Mouse (Mus musculus): ENCODE measurements at regions not wholly inside any gene's neighbourhood (a gene's known extent, or its start where the extent isn't known, plus 50 kb on each side); places are given as distances from the start of the nearest gene placed in this dataset.

DNA sequence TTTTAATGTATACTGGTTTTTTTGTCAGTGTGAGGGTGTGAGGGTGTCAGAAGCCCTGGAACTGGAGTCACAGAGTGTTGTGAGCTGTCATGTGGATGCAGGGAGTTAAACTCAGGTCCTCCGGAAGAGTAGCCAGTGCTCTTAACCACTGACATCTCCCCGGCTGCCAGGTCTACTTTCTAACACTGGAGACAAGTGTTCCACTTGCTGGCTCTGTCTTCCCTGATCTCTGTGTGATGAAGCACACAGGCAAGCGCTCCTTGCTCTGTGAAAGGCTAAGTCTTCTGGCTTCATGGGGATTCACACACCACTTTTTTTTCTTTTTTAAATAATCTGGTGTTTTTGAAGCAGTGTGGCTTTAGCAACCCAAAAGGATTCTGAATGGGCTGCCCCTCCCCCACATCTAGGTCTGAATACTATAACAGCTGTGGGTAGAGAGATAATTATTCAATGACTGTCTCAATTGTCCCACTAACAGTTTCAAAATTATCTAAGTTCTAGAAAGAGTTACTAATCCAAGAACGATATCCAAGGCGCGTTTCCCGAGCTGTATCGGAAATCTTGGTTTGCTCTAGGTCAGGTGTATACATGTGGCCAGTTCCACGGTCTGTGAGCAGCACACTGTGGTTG is 208.4 kb upstream of the Smim15 start:
- no peak for DNase-seq (ENCODE audit: low spot score)

DNA sequence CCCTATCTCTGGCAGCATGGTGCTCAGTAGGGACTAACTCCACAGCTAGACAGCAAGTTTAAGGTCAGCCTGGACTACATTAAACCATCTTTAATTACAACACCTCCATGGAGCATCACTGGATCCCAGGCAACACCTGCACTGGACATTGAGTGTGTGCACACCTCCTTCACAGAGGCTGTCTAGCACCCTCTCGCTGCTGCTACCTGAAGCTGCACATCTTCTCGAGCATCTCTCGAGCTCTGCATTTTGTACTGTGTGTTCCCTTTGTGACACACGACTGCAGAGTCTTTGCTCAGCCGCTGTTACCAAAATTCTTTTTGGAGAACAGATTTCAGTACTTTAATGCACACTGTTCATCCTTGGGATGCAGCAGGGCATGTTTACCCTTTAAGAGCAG is 212.2 kb upstream of the Smim15 start:
- no peak for DNase-seq (ENCODE audit: low spot score)

DNA sequence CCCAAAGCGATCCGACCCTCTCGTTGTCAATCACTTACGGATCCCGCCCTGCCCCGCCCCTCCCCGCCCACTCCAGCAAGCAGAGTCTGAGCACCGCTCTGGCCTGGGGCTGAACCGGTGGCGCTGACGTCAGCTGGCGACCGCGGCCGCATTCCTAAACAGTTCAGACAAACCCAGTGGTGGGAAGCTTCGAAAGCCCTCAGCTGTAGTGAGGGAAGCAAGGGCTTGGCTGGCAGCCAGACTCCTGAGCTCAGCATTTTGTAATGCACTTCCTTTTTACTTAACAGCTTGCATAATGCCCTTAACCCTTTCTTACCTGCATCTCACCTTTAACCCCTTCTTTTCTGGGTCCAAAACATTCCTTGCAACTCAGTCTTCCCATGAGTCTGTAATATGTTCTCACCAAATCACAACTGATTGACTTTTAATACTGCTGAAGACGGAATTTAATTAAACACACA is 213.0 kb upstream of the Smim15 start:
- peak; percentile 94 for DNase-seq (ENCODE audit: low spot score)

DNA sequence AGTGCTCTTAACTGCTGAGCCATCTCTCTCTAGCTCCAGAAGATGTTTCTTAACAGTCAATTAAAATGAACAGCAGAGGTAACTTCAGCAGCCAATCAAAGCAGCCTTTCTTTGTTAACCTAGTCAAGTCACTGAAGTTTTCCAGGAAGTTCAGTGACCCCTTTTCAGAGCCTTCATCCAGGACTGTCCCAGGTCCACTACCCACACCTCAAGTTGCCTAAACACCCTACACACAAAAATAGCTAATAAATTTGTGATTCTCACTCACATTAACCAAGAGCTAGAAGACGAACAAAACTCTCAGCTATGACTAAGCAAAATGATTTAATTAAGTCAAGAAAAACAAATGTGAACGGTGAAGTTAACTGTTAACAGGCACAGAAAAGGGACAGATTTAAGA is 214.0 kb upstream of the Smim15 start:
- no peak for DNase-seq (ENCODE audit: low spot score)

DNA sequence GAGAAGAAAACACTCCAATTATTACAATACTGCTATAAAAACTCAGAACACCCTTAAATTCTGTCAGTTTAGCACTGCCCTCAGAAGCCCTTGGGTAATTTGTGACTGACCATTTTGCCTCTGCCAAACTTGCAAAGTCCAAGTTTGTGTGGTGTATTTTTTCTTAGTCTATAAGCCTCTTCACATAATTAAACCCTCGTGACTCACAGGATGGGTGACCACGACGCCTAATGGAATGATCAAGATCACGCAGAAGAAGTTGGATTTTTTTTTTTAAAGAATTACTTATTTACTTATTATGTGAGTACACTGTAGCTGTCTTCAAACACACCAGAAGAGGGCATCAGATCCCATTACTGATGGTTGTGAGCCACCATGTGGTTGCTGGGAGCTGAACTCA is 214.4 kb upstream of the Smim15 start:
- DNase-seq (ENCODE audit: low spot score): no peak

DNA sequence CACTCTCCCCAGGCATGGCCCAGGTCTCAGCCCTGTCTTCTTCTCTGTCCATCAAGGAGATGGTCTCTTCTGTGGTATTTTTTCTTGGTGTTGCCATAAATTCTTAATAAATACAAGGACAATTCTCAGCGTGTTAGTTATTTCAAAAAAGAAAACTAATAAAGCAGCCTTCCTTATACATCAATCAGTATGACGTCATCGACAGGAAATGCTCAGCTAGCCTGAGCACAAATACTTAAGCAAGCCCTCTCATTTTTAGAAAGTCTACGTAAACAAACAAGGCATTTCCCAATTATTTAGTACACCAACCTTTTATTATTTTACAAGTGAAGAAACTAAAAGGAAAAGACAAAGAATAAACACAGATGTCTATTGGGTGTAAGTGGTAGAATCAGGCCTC is 218.6 kb upstream of the Smim15 start:
- DNase-seq (ENCODE audit: low spot score): no peak

DNA sequence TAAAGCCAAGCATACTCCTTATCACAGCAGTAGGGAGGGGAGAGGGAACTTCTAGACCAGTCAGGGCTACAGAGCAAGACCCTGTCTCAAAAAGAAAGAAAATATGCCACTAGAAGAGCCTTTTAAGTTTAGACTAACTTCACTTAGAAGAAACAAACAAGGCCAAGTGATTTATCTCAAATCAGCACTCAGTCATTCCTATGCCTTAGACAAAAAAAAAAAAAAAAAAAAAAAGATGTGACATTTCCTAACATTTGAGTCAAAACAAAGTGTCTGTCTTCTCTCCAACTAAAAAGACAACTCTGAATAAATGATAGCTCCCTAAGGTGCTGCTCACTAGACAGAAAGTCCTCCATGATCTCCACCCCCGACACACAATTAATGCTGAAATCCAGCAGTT is 220.9 kb upstream of the Smim15 start:
- DNase-seq (ENCODE audit: low spot score): no peak

DNA sequence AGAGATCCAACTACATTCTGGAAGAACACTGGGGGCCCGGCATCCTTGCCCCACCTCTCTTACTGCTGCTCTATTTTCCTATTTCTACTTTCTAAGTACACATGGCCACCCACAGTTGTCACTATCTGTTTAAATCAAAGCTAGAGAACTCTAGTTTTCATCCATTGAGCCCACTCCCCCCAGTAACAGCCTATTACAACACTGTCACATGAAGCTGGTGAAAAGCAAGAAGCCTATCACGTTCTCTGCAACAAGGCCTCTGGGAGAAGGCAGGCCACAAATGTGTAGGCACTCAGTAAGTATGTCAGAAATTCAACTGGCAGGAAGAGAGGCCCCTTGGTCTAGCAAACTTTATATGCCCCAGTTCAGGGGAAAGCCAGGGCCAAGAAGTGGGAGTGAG is 222.0 kb upstream of the Smim15 start:
- no peak for DNase-seq (ENCODE audit: low spot score)

DNA sequence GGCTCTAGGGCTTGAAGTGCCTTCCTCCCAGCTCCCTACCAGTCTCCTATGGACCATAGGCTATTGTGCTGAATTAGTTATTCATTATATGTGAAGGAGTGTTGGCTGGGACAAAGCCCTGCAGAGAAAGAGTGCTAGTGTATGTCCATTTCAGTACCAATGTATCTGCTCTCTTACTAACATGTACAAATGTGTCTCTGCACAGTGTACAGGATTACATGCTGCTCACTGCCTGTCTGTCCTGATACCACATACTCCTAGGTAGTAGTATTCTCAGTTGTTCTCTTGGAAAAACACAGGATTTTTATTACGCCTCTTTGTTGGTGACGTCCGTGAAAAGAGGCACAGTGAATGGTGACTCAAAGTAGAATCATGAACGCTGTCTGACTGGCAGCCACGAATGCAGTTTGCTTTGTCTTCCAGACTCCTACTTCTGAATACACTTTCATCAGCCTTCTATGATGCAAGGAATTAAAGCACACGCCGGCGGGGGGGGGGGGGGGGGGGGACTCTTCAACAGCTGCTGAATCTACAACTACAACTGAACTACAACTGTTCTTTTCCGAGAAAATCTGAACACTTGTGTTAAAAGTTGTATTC is 230.6 kb upstream of the Smim15 start:
- no peak for DNase-seq (ENCODE audit: low spot score)

DNA sequence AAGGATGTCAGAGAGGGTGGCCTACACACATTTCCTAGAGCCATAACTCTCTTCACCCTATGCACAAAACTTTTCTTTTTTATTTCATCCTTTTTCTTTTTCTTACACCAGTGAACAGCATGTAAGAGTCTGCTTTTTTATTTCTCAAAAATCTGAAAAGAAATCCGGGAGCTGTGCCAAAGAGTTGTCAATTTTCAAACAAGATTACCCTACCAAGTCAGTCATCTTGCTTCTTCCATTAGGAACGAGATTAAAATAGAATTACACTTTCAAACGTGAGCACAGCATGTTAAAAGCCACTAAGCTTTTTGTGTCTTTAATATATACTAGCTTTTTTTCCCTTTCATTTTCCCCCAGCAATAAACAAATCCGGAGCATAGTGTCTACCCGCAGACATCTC is 232.2 kb upstream of the Smim15 start:
- no peak for DNase-seq (ENCODE audit: low spot score)

DNA sequence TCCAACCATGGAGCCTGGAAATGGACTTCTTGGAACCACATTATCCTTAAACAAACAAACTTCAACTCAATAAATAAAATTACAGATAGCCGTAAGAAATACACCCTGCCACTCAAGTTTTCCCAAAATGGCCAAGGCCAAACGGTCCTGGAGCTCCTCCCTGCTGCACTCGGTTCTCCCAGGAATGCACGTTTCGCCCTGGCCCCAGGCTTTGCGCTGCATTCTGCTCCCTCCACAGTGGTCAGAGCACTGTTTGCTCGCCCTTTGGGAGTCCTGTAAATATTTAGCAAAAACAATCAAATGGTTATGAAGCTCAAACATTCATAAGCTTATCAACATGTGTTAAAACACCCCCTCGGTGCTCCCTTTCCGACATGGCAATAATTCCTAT is 233.4 kb upstream of the Smim15 start:
- DNase-seq (ENCODE audit: low spot score): no peak

DNA sequence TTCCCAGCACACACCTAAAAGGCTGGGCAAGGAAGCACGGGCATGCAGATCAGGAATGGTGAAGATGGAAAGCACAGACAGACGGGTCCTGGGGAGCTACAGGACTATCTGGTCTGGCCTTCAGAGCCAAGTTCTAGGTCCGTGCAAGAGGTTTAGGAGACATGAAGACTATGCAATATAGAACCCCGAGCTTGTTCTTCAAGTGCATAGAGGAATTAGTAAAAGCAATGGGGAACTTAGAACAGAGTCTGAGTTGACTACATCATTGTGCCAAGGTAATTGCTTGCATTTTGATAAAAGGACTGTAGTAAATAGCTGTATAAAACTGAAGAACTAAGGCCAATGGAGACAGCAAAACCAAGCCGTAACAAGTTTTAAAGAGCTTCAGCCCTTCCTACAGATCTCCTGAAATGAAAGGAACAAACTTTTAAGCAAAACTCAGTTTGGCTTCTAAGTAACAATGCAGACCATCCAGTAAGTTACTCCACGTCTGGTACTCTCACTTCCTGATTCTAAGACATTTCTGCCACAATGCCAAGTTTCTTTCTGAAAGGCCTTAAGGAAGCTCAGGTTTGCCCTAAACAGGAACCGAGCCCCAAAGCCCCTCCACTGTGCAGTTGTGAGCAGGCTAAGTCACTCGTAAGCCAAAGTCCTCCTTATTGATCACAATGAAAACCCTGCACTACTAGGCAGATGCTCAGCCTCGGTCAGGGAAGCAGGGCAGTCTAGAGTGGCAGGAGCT is 234.0 kb upstream of the Smim15 start:
- no peak for DNase-seq (ENCODE audit: low spot score)

DNA sequence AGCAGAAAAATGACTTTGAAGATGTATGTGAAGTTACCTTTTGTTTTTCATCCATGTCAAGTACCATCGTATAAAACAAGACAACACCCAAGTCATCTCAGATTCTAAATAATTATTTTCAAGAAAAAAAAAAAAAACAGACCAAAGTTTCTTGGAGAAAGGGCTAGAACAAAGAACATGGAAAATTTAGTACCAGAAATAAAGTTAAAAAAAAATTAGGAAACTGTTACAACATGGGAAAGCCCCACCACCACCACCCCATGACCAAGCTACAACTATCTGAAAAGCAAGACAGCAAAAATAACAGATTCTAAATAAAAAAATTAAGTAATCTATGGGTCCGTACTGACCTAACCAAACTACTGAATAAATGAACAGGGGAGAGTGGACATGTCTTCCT is 235.3 kb upstream of the Smim15 start:
- DNase-seq (ENCODE audit: low spot score): no peak

DNA sequence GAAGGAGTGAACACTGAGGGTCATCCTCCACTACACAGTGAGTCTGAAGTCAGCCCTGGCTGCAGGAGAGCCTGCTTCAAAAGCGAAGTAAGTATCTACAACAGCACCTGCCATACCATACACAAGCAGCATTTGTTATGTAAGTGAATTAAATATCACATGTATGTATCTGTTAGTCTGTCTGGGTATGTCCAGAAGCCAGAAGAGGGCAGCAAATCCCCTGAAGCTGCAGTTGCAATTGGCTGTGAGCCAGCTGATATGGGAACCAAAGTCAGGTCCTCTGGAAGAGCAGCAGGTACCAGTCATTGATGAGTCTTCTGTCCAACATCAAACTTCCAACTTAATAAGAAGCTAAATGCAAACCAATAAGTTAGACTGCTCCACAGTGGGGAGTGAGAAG is 239.8 kb upstream of the Smim15 start:
- no peak for DNase-seq (ENCODE audit: low spot score)

DNA sequence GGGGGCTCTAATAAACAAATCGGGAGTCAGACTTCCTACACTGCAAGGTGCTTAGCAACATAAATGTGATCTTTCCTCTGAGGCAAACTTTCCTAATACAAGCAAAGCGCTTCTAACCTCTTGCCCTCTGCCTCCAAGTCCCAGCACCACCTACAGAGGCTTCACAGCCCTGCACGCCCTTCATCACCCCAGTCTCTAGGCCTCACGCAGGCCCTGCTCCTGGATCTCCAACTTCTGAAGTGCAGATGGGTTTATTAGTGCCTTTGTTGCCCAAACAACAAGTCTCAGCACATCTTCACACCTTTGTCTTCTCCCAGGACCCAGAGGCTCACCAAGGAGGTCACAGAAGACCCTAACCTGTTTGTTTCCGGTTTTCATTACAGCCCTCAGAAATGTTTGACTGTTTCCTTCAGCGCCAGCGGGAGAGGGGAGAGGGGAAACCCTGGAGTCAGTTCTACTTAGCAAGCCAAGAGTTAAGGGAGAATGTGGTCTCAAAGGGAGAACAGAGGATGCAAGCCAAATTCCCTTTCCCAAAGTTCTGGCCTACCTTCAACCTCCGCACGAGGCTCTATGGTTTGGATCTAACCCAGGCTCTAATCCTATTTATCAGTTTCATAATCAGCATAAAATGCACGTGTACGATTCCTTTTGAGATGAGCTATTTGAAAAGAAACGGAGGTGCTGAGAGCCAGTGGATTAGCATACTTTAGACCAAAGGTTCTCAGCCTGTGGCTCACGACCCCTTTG is 244.9 kb upstream of the Smim15 start:
- DNase-seq (ENCODE audit: low spot score): no peak

DNA sequence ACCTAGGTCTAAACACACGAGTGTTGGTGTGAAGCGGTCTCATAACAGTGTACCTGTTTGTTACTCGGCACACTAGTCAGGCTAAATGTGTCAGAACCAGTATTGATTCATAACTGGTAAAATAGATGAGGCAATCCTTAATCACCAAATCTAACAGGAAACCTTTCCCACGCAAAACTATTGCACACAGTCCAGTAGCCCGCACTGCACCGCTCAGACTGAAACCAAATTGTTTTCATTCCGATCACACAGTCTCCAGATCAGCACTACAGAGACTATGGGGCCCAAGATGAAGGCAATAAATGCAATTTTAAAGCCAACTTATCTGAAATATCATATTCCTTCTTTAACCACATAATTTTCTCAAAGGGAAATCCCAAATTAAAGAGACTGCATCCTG is 246.1 kb upstream of the Smim15 start:
- no peak for DNase-seq (ENCODE audit: low spot score)

DNA sequence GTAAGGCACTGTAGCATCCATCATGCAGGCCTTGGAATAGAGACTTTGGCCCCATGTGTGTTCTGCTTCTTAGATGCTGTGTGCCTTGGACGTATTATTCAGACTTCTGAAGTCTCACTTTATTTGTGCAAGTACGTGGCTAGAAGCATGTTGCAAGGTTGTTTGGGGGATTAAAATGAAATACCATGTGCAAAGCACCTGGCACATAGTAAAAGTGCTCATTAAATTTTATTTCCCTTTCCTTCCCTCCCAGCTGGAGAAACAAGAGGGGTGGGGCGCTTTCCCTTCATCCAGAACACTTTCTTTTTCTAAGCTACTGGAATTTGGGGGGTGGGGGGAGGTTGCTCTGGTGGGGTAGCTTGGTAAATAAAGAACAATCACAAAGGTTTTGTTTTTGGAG is 248.7 kb upstream of the Smim15 start:
- no peak for DNase-seq (ENCODE audit: low spot score)

DNA sequence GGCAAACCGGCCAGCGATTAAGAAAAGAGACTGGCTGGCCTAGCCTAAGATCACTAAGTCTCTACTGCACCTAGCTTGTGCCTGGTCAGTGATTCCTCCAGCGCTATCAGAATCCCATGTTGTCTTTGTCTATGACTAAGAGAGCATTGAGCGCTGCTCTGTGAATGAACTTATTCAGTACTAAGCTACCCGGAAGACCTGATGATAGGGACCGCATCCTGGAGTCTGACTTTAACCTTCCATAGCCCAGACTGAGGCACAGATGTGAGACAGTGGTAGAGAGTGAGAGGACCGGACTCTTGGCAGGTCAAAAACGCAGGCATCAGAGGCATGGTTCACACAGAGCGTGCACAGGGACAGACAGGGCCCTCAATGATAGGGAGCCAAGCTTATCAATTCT is 252.5 kb upstream of the Smim15 start:
- DNase-seq (ENCODE audit: low spot score): no peak

DNA sequence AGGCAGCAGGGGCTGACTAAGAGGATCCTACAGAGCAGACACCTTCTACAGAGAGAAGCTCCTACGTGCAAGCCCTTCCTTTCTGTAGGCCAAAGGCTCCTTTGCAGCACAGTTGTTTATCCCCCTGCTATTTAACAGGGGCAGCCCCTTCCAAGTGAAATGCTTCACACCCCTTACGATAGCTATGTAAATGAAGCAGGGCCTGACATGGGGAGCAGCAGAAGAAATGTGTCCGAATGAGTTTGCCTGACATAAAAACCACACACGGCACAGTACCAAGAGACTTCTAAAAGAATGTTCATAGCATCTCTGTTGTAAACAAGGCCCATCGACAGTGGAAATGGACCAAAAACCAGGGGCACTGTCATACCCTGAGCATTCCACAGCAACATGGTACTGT is 259.3 kb upstream of the Smim15 start:
- no peak for DNase-seq (ENCODE audit: low spot score)

DNA sequence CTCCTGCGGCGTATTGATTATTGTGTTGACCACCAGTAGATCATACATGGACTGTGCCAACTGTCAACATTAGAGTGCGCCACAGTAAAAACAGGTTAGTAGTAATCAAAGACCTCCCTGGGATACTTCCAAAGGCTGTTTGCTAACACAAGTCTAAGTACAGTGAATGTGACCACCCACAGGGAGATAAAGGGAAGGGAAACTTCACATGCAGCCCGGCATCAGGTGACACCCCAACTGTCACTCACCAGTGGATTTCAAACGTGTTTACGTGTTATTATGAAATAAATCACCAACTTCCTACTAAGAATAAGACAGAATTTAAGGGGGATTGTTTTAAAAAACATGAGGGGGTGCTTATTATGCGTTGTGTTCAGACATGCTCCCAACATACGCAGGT is 262.5 kb upstream of the Smim15 start:
- no peak for DNase-seq (ENCODE audit: low spot score)

DNA sequence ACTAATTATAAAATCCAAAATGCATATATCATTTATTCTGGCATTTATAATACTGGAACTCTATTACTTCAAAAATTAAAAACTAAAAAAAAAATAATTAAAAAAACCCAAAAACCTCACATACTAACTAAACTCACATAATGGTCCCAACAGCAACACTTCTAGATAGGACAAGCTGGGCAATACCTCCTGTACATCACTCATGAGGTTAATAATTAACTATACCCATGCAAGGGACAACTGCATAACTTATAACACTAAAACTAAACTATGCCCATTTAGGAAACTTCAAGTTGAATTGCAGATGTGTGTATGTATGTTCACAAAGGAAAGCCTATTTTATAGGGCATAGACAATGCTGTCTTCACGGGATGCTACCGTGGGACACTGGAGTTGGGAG is 263.0 kb upstream of the Smim15 start:
- DNase-seq (ENCODE audit: low spot score): no peak

DNA sequence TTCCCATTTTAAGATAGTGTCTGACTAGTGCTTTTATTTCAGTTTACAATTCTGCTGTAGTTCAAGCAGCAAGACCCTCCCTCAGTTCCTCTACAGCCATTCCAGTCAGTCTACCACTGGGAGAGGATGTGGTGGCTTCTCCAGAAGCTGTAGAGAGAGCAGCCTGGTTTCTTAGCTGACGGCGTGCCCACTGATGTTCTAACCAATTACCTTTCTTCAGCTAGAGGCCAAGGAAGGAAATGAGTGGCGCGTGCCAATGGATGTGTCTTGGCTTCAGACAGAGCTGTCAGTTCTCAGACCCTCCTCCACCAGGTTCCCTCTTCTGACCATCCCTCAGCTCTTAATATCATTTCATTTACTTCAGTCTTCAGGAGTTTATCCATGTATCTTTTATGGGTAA is 264.7 kb upstream of the Smim15 start:
- DNase-seq (ENCODE audit: low spot score): no peak
